Mouse (Mus musculus): ENCODE results near the gene Epn3. TPM values are rescaled to one million over a fixed set of nuclear protein-coding genes. Genes with fewer than 3 reads are reported as not detected.

The Epn3 gene
- 1 to 10 TPM; 1.1 to 3.7 (median 2.6) TPM for total RNA-seq (2022)

GRCm38 (mm10) chr11:94499661-94500152 lies at the start of gene Epn3:
Gene Epn3 (minus strand): TSS chr11:94499974.
- no peak for DNase-seq (ENCODE audit: low spot score in 2 of 2)

- peak; percentile 92 to 99 for DNase-seq (ENCODE audit: low spot score in 2 of 2)
Measured at GRCm38 (mm10) chr11:94548888-94549690, 49.3 kb upstream of the Epn3 start, which contains the start of gene Rsad1. Gene Rsad1 (minus strand): TSS chr11:94549255.

- DNase-seq (ENCODE audit: low spot score in 2 of 2), result peak in 1 of 2 experiments; percentile 57
Measured at GRCm38 (mm10) chr11:94548041-94548784, 48.4 kb upstream of the Epn3 start.

- no peak for DNase-seq (ENCODE audit: low spot score in 2 of 2)
Measured at GRCm38 (mm10) chr11:94547271-94547670, 47.5 kb upstream of the Epn3 start.

- no peak for DNase-seq (ENCODE audit: low spot score in 2 of 2)
Measured at GRCm38 (mm10) chr11:94546381-94546780, 46.6 kb upstream of the Epn3 start.

- no peak for DNase-seq (ENCODE audit: low spot score in 2 of 2)
Measured at GRCm38 (mm10) chr11:94544422-94544821, 44.6 kb upstream of the Epn3 start.

- DNase-seq (ENCODE audit: low spot score in 2 of 2), result peak; percentile 86 to 92
Measured at GRCm38 (mm10) chr11:94543932-94544331, 44.2 kb upstream of the Epn3 start.

- DNase-seq (ENCODE audit: low spot score in 2 of 2), result no peak
Measured at GRCm38 (mm10) chr11:94543344-94543743, 43.6 kb upstream of the Epn3 start.

- no peak for DNase-seq (ENCODE audit: low spot score in 2 of 2)
Measured at GRCm38 (mm10) chr11:94542400-94542799, 42.6 kb upstream of the Epn3 start.

GRCm38 (mm10) chr11:94539761-94540160 lies 40.0 kb upstream of the Epn3 start:
- no peak for DNase-seq (ENCODE audit: low spot score in 2 of 2)

GRCm38 (mm10) chr11:94538733-94539292 lies 39.0 kb upstream of the Epn3 start:
- no peak for DNase-seq (ENCODE audit: low spot score in 2 of 2)

GRCm38 (mm10) chr11:94533171-94533570 lies 33.4 kb upstream of the Epn3 start:
- DNase-seq (ENCODE audit: low spot score in 2 of 2), result peak in 1 of 2 experiments; percentile 58

GRCm38 (mm10) chr11:94528879-94529278 lies 29.1 kb upstream of the Epn3 start:
- no peak for DNase-seq (ENCODE audit: low spot score in 2 of 2)

- no peak for DNase-seq (ENCODE audit: low spot score in 2 of 2)
Measured at GRCm38 (mm10) chr11:94526171-94526879, 26.6 kb upstream of the Epn3 start.

- peak; percentile 34 to 63 for DNase-seq (ENCODE audit: low spot score in 2 of 2)
Measured at GRCm38 (mm10) chr11:94521219-94521843, 21.6 kb upstream of the Epn3 start, which contains the start of gene Mycbpap. Gene Mycbpap (minus strand): TSS chr11:94521742.

GRCm38 (mm10) chr11:94513452-94513851 lies 13.7 kb upstream of the Epn3 start:
- DNase-seq (ENCODE audit: low spot score in 2 of 2), result no peak

- no peak for DNase-seq (ENCODE audit: low spot score in 2 of 2)
Measured at GRCm38 (mm10) chr11:94508976-94509375, 9.2 kb upstream of the Epn3 start.

GRCm38 (mm10) chr11:94501482-94501881 lies 1.7 kb upstream of the Epn3 start:
- no peak for DNase-seq (ENCODE audit: low spot score in 2 of 2)

- no peak for DNase-seq (ENCODE audit: low spot score in 2 of 2)
Measured at GRCm38 (mm10) chr11:94500362-94500761, 588 bp upstream of the Epn3 start.

- DNase-seq (ENCODE audit: low spot score in 2 of 2), result no peak
Measured at GRCm38 (mm10) chr11:94499035-94499434, 739 bp downstream of the Epn3 start.

All from left cerebral cortex, adult 8-10 months (tissue).